Mouse (Mus musculus): ENCODE data around the gene Cecr2. TPM values are rescaled to one million over a fixed set of nuclear protein-coding genes. Genes with fewer than 3 reads are reported as not detected.

Cecr2 gene
- polyA plus RNA-seq, 1 experiment from 2014 or later = 0.13 TPM

GRCm38 (mm10) chr6:120686872-120687650 lies 20.9 kb downstream of the Cecr2 start:
- Histone ChIP-seq H3K4me2 (replicated peaks; ENCODE audit: low read depth) (no peak overlapping the region), H3K27ac (ENCODE audit: low read depth, low read length) (no peak overlapping the region), H3K27me3 (replicated peaks; ENCODE audit: control insufficient read depth, insufficient read depth, low read length) (no peaks in the 10 kb centered on the region), H3K9me3 (ENCODE audit: control insufficient read depth) (no peaks in the 10 kb centered on the region), H3K36me3 (ENCODE audit: control insufficient read depth, insufficient read depth) (no peaks in the 10 kb centered on the region), H3K9ac (ENCODE audit: low read depth, low read length) (no peak overlapping the region), H3K4me3 (ENCODE audit: low read depth, low read length) (no peak overlapping the region), H3K4me1 (replicated peaks; ENCODE audit: control insufficient read depth, insufficient read depth, low read length) (no peaks in the 10 kb centered on the region)
- TF ChIP-seq CTCF (IDR thresholded peaks at IDR 0.05; ENCODE audit: low read depth) = no peak
- no peak for ATAC-seq
- WGBS = 81% methylated on average over 5 of the region's 5 CpGs

GRCm38 (mm10) chr6:120700221-120700620 lies 34.1 kb downstream of the Cecr2 start:
- Histone ChIP-seq H3K9me3 (ENCODE audit: control insufficient read depth) (no peaks in the 10 kb centered on the region), H3K4me3 (ENCODE audit: low read depth, low read length) (no peak overlapping the region), H3K4me1 (replicated peaks; ENCODE audit: control insufficient read depth, insufficient read depth, low read length) (no peaks in the 10 kb centered on the region), H3K4me2 (replicated peaks; ENCODE audit: low read depth) (no peak overlapping the region), H3K9ac (ENCODE audit: low read depth, low read length) (no peak overlapping the region), H3K27ac (ENCODE audit: low read depth, low read length) (no peak overlapping the region), H3K27me3 (replicated peaks; ENCODE audit: control insufficient read depth, insufficient read depth, low read length) (no peaks in the 10 kb centered on the region), H3K36me3 (ENCODE audit: control insufficient read depth, insufficient read depth) (no peaks in the 10 kb centered on the region)
- WGBS = 30% methylated on average over 4 of the region's 4 CpGs
- ATAC-seq = no peak
- no peak for TF ChIP-seq CTCF (IDR thresholded peaks at IDR 0.05; ENCODE audit: low read depth)

- H3K27ac ChIP-seq (ENCODE audit: low read depth, low read length) = no peak overlapping the region
- no peaks in the 10 kb centered on the region for H3K9me3 ChIP-seq (ENCODE audit: control insufficient read depth)
- H3K4me2 ChIP-seq (replicated peaks; ENCODE audit: low read depth) = no peak overlapping the region
- no peak for TF ChIP-seq CTCF (IDR thresholded peaks at IDR 0.05; ENCODE audit: low read depth)
- no peaks in the 10 kb centered on the region for H3K36me3 ChIP-seq (ENCODE audit: control insufficient read depth, insufficient read depth)
- H3K27me3 ChIP-seq (replicated peaks; ENCODE audit: control insufficient read depth, insufficient read depth, low read length) = no peaks in the 10 kb centered on the region
- H3K4me1 ChIP-seq (replicated peaks; ENCODE audit: control insufficient read depth, insufficient read depth, low read length) = no peaks in the 10 kb centered on the region
- no peak overlapping the region for H3K9ac ChIP-seq (ENCODE audit: low read depth, low read length)
- H3K4me3 ChIP-seq (ENCODE audit: low read depth, low read length) = no peak overlapping the region
- no peak for ATAC-seq
These were observed 38.2 kb downstream of the Cecr2 start for GRCm38 (mm10) chr6:120704376-120704775.

GRCm38 (mm10) chr6:120708759-120709158 lies 42.6 kb downstream of the Cecr2 start:
- H3K36me3 ChIP-seq (ENCODE audit: control insufficient read depth, insufficient read depth) = no peaks in the 10 kb centered on the region
- ATAC-seq = no peak
- WGBS = 47% methylated on average over 1 of the region's 1 CpGs
- H3K9ac ChIP-seq (ENCODE audit: low read depth, low read length) = no peak overlapping the region
- no peaks in the 10 kb centered on the region for H3K4me1 ChIP-seq (replicated peaks; ENCODE audit: control insufficient read depth, insufficient read depth, low read length)
- H3K27ac ChIP-seq (ENCODE audit: low read depth, low read length) = no peak overlapping the region
- H3K27me3 ChIP-seq (replicated peaks; ENCODE audit: control insufficient read depth, insufficient read depth, low read length) = no peaks in the 10 kb centered on the region
- H3K4me3 ChIP-seq (ENCODE audit: low read depth, low read length) = no peak overlapping the region
- H3K9me3 ChIP-seq (ENCODE audit: control insufficient read depth) = no peaks in the 10 kb centered on the region
- no peak overlapping the region for H3K4me2 ChIP-seq (replicated peaks; ENCODE audit: low read depth)
- no peak for TF ChIP-seq CTCF (IDR thresholded peaks at IDR 0.05; ENCODE audit: low read depth)

- Histone ChIP-seq H3K9me3 (ENCODE audit: control insufficient read depth) (no peaks in the 10 kb centered on the region), H3K9ac (ENCODE audit: low read depth, low read length) (no peak overlapping the region), H3K36me3 (ENCODE audit: control insufficient read depth, insufficient read depth) (no peaks in the 10 kb centered on the region), H3K27ac (ENCODE audit: low read depth, low read length) (no peak overlapping the region), H3K4me2 (replicated peaks; ENCODE audit: low read depth) (no peak overlapping the region), H3K27me3 (replicated peaks; ENCODE audit: control insufficient read depth, insufficient read depth, low read length) (no peaks in the 10 kb centered on the region), H3K4me1 (replicated peaks; ENCODE audit: control insufficient read depth, insufficient read depth, low read length) (no peaks in the 10 kb centered on the region), H3K4me3 (ENCODE audit: low read depth, low read length) (no peak overlapping the region)
- no peak for ATAC-seq
- 92% methylated on average over 3 of the region's 3 CpGs for WGBS
- no peak for TF ChIP-seq CTCF (IDR thresholded peaks at IDR 0.05; ENCODE audit: low read depth)
These were observed 48.6 kb downstream of the Cecr2 start for GRCm38 (mm10) chr6:120714806-120715205.

GRCm38 (mm10) chr6:120715227-120715626 lies 49.1 kb downstream of the Cecr2 start:
- Histone ChIP-seq H3K9ac (ENCODE audit: low read depth, low read length) (no peak overlapping the region), H3K27ac (ENCODE audit: low read depth, low read length) (no peak overlapping the region)

More at GRCm38 (mm10) chr6:120715227-120715626, 49.1 kb downstream of the Cecr2 start:
- no peaks in the 10 kb centered on the region for H3K9me3 ChIP-seq (ENCODE audit: control insufficient read depth)
- no peaks in the 10 kb centered on the region for H3K36me3 ChIP-seq (ENCODE audit: control insufficient read depth, insufficient read depth)
- H3K27me3 ChIP-seq (replicated peaks; ENCODE audit: control insufficient read depth, insufficient read depth, low read length) = no peaks in the 10 kb centered on the region
- WGBS = 64% methylated on average over 5 of the region's 5 CpGs
- H3K4me1 ChIP-seq (replicated peaks; ENCODE audit: control insufficient read depth, insufficient read depth, low read length) = no peaks in the 10 kb centered on the region
- no peak overlapping the region for H3K4me3 ChIP-seq (ENCODE audit: low read depth, low read length)
- TF ChIP-seq CTCF (IDR thresholded peaks at IDR 0.05; ENCODE audit: low read depth) = peak; percentile 22; the same call in 1 of the 2 replicates
- no peak overlapping the region for H3K4me2 ChIP-seq (replicated peaks; ENCODE audit: low read depth)
- ATAC-seq = no peak
